Mouse (Mus musculus): ENCODE measurements around the gene Gm9918. TPM values are rescaled to one million over a fixed set of nuclear protein-coding genes. Genes with fewer than 3 reads are reported as not detected.

The Gm9918 gene
- not detected for total RNA-seq (2023)

GRCm38 (mm10) chr15:102270274-102270960, at the start of gene Gm9918:
Gene Gm9918 (plus strand): TSS chr15:102270563.

GRCm38 (mm10) chr15:102231748-102232147, 38.6 kb upstream of the Gm9918 start, which contains the start of gene Itgb7:
Gene Itgb7 (minus strand): TSS chr15:102231944.

GRCm38 (mm10) chr15:102257202-102258075, 12.9 kb upstream of the Gm9918 start, which contains the start of gene Rarg:
Gene Rarg (minus strand): TSS chr15:102257517.

DNA sequence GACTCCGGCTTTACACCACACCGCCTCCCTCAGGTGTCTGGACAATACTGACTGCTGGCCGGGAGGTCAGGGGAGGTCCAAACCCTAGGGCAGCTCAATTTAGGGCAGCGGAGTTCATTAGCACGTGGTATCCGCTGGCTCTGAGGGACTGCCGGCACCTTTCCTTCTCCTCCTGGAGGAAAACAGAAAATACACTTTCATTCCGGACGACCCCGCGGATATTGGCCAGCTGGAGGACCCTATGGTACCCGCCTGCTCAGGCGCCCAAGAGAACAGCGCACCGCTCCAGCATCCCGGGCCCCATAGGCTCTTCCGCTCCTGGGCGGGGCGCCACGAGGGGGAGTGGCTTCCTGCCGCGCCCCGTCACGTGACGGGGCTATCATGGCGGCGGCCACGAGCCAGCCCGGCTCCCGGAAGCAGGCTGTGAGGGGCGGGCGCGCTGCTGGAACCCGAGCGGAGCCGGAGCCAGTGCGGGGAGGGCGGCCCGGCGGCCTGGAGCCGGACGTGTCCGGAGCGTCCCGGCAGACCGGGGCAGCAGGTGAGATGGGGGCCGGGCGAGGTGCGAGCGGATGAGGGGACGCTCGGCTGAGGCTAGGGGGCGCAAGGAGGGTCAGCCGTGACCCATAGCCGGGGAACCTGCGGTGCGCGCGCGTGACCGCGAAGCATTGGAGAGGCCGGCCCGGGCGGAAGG, 8.9 kb downstream of the Gm9918 start, which contains the start of gene Mfsd5:
Gene Mfsd5 (plus strand): TSS at position 363 of the 691 bp plus-strand sequence.

GRCm38 (mm10) chr15:102295633-102296367, 25.4 kb downstream of the Gm9918 start, which contains the start of gene Espl1:
Gene Espl1 (plus strand): TSS chr15:102296266.

Other genes with a start within 250 kb of the Gm9918 start
- not detected for gene Krt18, start 242.4 kb upstream of the Gm9918 start, total RNA-seq (2023)
- gene Eif4b, start 196.8 kb upstream of the Gm9918 start, total RNA-seq (2023), result 100 to 1,000 TPM; 241 to 248 TPM
- gene Tns2, start 170.2 kb upstream of the Gm9918 start, total RNA-seq (2023), result under 1 TPM; 0.15 to 0.77 TPM
- 10 to 100 TPM; 37.2 to 42.0 TPM for gene Spryd3, start 134.3 kb upstream of the Gm9918 start, total RNA-seq (2023)
- not detected for gene Igfbp6, start 126.2 kb upstream of the Gm9918 start, total RNA-seq (2023)
- under 1 TPM; 0.41 to 0.50 TPM for gene Soat2, start 120.0 kb upstream of the Gm9918 start, total RNA-seq (2023)
- 100 to 1,000 TPM; 146 to 149 TPM for gene Zfp740, start 67.3 kb upstream of the Gm9918 start, total RNA-seq (2023)
- gene Csad, start 65.8 kb upstream of the Gm9918 start, total RNA-seq (2023), result 10 to 100 TPM; 23.3 to 26.4 TPM
- gene Itgb7, start 38.6 kb upstream of the Gm9918 start, total RNA-seq (2023), result 100 to 1,000 TPM; 229 to 246 TPM
- under 1 TPM in 1 of 2 experiments, not detected in 1; 0.38 TPM for gene Rarg, start 13.0 kb upstream of the Gm9918 start, total RNA-seq (2023)
- gene Mfsd5, start 8.9 kb downstream of the Gm9918 start, total RNA-seq (2023), result 10 to 100 TPM; 28.8 to 32.5 TPM
- gene Espl1, start 25.7 kb downstream of the Gm9918 start, total RNA-seq (2023), result 1 to 10 TPM in 1 of 2 experiments, under 1 TPM in 1; 0.93 to 1.3 TPM
- gene Pfdn5, start 55.6 kb downstream of the Gm9918 start, total RNA-seq (2023), result 100 to 1,000 TPM; 526 to 540 TPM
- 10 to 100 TPM; 70.1 to 72.8 TPM for gene Myg1, start 61.1 kb downstream of the Gm9918 start, total RNA-seq (2023)
- gene Aaas, start 80.2 kb downstream of the Gm9918 start, total RNA-seq (2023), result 10 to 100 TPM; 60.7 to 62.9 TPM
- not detected for gene Sp7, start 96.6 kb downstream of the Gm9918 start, total RNA-seq (2023)
- gene Sp1, start 135.6 kb downstream of the Gm9918 start, total RNA-seq (2023), result 100 to 1,000 TPM; 183 TPM
- gene Amhr2, start 174.8 kb downstream of the Gm9918 start, total RNA-seq (2023), result 1 to 10 TPM in 1 of 2 experiments, under 1 TPM in 1; 0.74 to 2.6 TPM
- gene Prr13, start 188.5 kb downstream of the Gm9918 start, total RNA-seq (2023), result 100 to 1,000 TPM in 1 of 2 experiments, 10 to 100 TPM in 1; 95.8 to 104 TPM
- gene Pcbp2, start 200.0 kb downstream of the Gm9918 start, total RNA-seq (2023), result 100 to 1,000 TPM; 699 to 726 TPM
- gene Gm10337, start 233.2 kb downstream of the Gm9918 start, total RNA-seq (2023), result 1 to 10 TPM in 1 of 2 experiments, not detected in 1; 7.7 TPM
- gene Map3k12, start 246.5 kb downstream of the Gm9918 start, total RNA-seq (2023), result 1 to 10 TPM; 1.3 TPM
- 10 to 100 TPM; 50.8 to 57.4 TPM for gene Tarbp2, start 247.6 kb downstream of the Gm9918 start, total RNA-seq (2023)

Measured in B cell, adult 67 days (primary cell).